Mouse (Mus musculus) heart, embryonic 14.5 days (tissue): ENCODE measurements around the gene Gm10037. TPM values are rescaled to one million over a fixed set of nuclear protein-coding genes. Genes with fewer than 3 reads are reported as not detected.
"Not testable (repeated sequence)": the region's sequence is repeated elsewhere in the genome, so short reads cannot be mapped to it uniquely, and the experiment has no call there.

Experiments
- ATAC-seq: fragments of 200-750 bp; cut with Nextera tagmentation; 2 replicates; pipeline ENCODE4 v1.8.0; 2017; ENCODE audit warnings: low read depth, moderate TSS enrichment; ENCODE audit not compliant: insufficient number of reproducible peaks, insufficient read depth, low FRiP score
- H3K27ac ChIP-seq, 2 experiments: fragments of 200-500 bp in 1 of 2; fragments of 300-500 bp in 1 of 2; sonication (generic) in 1 of 2; replicated peaks in 1 of 2; 2 replicates each; pipeline ENCODE4 v1.5.1; 2012 to 2014; ENCODE audit warnings: low read depth in 2 of 2, low read length in 2 of 2, control low read depth in 1 of 2, mild to moderate bottlenecking in 1 of 2, mixed read lengths in 1 of 2; ENCODE audit not compliant: control insufficient read depth in 1 of 2, insufficient read depth in 1 of 2
- H3K27me3 ChIP-seq: fragments of 300-500 bp; sonication (generic); 2 replicates; pipeline ENCODE4 v1.6.1; 2014; ENCODE audit warnings: mild to moderate bottlenecking, low read length, control low read depth; ENCODE audit not compliant: control insufficient read depth, insufficient read depth
- H3K36me3 ChIP-seq: fragments of 300-500 bp; sonication (generic); 2 replicates; pipeline ENCODE4 v1.6.1; 2014; ENCODE audit warnings: mild to moderate bottlenecking, control low read depth, low read length, mixed read lengths; ENCODE audit not compliant: control insufficient read depth, insufficient read depth
- H3K4me1 ChIP-seq, 2 experiments: fragments of 200-500 bp in 1 of 2; fragments of 300-500 bp in 1 of 2; sonication (generic) in 1 of 2; 2 replicates each; pipeline ENCODE4 v1.6.1; 2012 to 2014; ENCODE audit warnings: low read length in 2 of 2, control low read depth in 1 of 2, mixed read lengths in 1 of 2; ENCODE audit not compliant: control insufficient read depth in 2 of 2, insufficient read depth in 2 of 2
- H3K4me2 ChIP-seq: fragments of 300-500 bp; sonication (generic); 2 replicates; pipeline ENCODE4 v1.6.1; 2014; ENCODE audit warnings: mild to moderate bottlenecking, low read length
- H3K4me3 ChIP-seq, 2 experiments: fragments of 200-500 bp in 1 of 2; fragments of 300-500 bp in 1 of 2; sonication (generic) in 1 of 2; 2 replicates each; pipeline ENCODE4 v1.5.1; 2012 to 2014; ENCODE audit warnings: low read length in 2 of 2, mild to moderate bottlenecking in 2 of 2, control low read depth in 1 of 2, low read depth in 1 of 2, moderate library complexity in 1 of 2; ENCODE audit not compliant: control insufficient read depth in 1 of 2, insufficient read depth in 1 of 2
- H3K9ac ChIP-seq: fragments of 300-500 bp; sonication (generic); 2 replicates; pipeline ENCODE4 v1.6.1; 2014; ENCODE audit warnings: mild to moderate bottlenecking, low read length
- H3K9me3 ChIP-seq: fragments of 300-500 bp; sonication (generic); 2 replicates; pipeline ENCODE4 v1.6.1; 2016; ENCODE audit warnings: low read length, control low read depth; ENCODE audit not compliant: control insufficient read depth
- WGBS: fragments of 180-500 bp; shearing (Covaris S2); extraction: QIAGEN DNeasy Blood & Tissue Kit; methylation state at CpG from one replicate; pipeline ENCODE4 v1.1.7; 2014; 5-methylcytosine and 5-hydroxymethylcytosine counted together
- polyA plus RNA-seq: library from polyadenylated mRNA; unstranded; fragments of >200 nt; fragmentation: Nextera tagmentation; extraction: Ambion mirVana; gene quantifications from 2 replicates; pipeline ENCODE4 v1.2.1, GENCODE M21; 2014

The Gm10037 gene
- polyA plus RNA-seq, 1 experiment from 2014 or later = 2.1 TPM

- H3K36me3 ChIP-seq = no peaks in the 10 kb centered on the region
- no peak overlapping the region for H3K4me2 ChIP-seq
- no peak overlapping the region for H3K9ac ChIP-seq
- H3K27me3 ChIP-seq = no peaks in the 10 kb centered on the region
- H3K27ac ChIP-seq = no peak overlapping the region
- WGBS = 36% methylated on average over 1 of the region's 1 CpGs
- no peak overlapping the region for H3K4me3 ChIP-seq
- H3K4me1 ChIP-seq = no peaks in the 10 kb centered on the region
- H3K9me3 ChIP-seq = no peaks in the 10 kb centered on the region
- ATAC-seq = no peak
These were observed 26.4 kb downstream of the Gm10037 start for GRCm38 (mm10) chr13:67857317-67857716.

DNA sequence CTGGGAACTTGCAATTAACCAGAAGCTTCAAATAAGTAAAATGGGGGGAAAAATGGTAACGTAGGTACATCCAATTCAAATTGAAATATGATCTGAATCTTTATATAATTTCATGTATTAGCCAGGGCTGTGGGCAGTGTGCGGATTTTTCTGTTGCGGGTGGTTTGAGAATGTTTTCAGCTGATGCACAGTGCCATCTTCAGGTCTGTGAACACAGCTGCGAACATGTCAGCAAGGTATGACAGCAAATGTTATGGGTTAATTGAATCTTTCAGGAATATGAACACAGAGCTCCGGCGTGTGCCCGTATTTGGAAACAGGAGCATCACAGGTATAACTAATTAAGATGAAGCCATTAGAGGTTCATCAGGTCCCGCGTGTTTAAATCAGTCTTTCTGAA lies 31.6 kb downstream of the Gm10037 start:
- H3K9ac ChIP-seq = no peak overlapping the region

GRCm38 (mm10) chr13:67863026-67863425 lies 32.1 kb downstream of the Gm10037 start, which contains the start of gene BC048507:
Gene BC048507, plus strand, starts transcription at chr13:67863326.
- H3K27me3 ChIP-seq = no peaks in the 10 kb centered on the region
- no peak within 1 kb of the TSS for H3K4me2 ChIP-seq
- no peaks in the 10 kb centered on the region for H3K9me3 ChIP-seq
- no peaks in the 10 kb centered on the region for H3K36me3 ChIP-seq
- WGBS = 74% methylated on average over 11 of the region's 11 CpGs
- H3K4me1 ChIP-seq = no peaks in the 10 kb centered on the region
- H3K9ac ChIP-seq = no peak within 1 kb of the TSS
- no peak within 1 kb of the TSS for H3K27ac ChIP-seq
- H3K4me3 ChIP-seq = no peak within 1 kb of the TSS
- ATAC-seq = no peak

More for the DNA sequence above, 31.6 kb downstream of the Gm10037 start:
- Histone ChIP-seq H3K9me3 (no peaks in the 10 kb centered on the region), H3K4me3 (no peak overlapping the region), H3K27ac (no peak overlapping the region), H3K36me3 (no peaks in the 10 kb centered on the region), H3K4me2 (no peak overlapping the region), H3K4me1 (no peaks in the 10 kb centered on the region), H3K27me3 (no peaks in the 10 kb centered on the region)
- 79% methylated on average over 9 of the region's 9 CpGs for WGBS
- no peak for ATAC-seq

GRCm38 (mm10) chr13:67864764-67865350 lies 34.0 kb downstream of the Gm10037 start:
- no peak overlapping the region for H3K4me2 ChIP-seq
- H3K9ac ChIP-seq = no peak overlapping the region
- no peak overlapping the region for H3K4me3 ChIP-seq
- no peaks in the 10 kb centered on the region for H3K4me1 ChIP-seq
- no peaks in the 10 kb centered on the region for H3K36me3 ChIP-seq
- H3K27ac ChIP-seq = no peak overlapping the region
- 59% methylated on average over 5 of the region's 5 CpGs for WGBS
- H3K27me3 ChIP-seq = no peaks in the 10 kb centered on the region
- no peak for ATAC-seq
- no peaks in the 10 kb centered on the region for H3K9me3 ChIP-seq

DNA sequence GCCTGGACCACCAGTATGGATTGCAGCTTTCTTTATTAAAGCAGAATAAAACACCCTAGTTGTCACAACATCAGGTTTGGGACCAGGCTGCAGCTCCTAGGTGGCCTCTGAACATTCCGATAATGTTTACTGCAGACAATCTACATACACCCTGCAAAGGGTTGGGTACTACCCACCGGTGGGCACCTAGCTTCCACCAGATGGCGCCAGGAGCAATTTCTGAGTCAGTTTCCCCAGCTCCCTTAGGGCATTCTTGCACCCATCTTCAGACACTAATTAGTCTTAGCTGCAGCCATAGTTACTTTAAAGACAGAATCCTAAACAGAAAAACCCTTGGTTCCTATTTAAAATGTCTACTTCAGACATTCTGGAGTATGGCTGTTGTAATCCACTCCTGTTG lies 37.0 kb downstream of the Gm10037 start:
- Histone ChIP-seq H3K4me3 (no peak overlapping the region), H3K36me3 (no peaks in the 10 kb centered on the region), H3K4me2 (no peak overlapping the region), H3K27ac (no peak overlapping the region), H3K4me1 (no peaks in the 10 kb centered on the region), H3K9me3 (no peaks in the 10 kb centered on the region), H3K9ac (no peak overlapping the region), H3K27me3 (no peaks in the 10 kb centered on the region)
- 25% methylated on average over 3 of the region's 3 CpGs for WGBS
- no peak for ATAC-seq

DNA sequence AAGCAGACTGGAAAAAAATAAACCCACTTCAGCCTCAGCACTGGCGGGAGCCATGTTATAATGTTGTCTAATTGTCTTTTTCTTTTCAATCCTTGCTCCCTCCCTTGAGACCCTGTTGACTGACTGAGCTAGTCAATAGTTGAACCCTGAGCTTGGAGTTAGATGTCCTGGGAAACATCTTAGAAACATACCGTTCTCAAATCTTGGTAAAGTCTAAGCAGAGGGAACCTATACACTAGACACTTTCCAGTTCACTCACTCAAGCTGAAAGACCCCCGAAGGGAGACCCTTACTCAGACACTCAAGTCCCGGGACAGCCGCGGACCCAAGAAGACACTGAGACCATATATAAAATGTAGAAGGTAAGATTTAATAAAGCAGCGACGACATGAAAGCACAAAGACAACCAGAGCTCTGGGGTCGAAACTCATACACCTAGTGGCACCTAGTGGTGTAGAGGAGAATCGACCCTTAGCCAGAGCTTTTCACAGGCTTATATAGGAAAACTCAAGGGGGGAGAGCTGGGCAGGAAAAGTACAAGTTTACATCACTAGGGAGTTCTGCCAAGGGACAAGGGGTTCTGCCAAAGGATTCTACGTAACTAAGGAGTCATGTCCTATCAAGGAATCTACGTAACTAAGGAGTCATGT lies 45.3 kb downstream of the Gm10037 start:
- H3K36me3 ChIP-seq, H3K27me3 ChIP-seq, H3K9me3 ChIP-seq, H3K4me1 ChIP-seq, H3K4me3 ChIP-seq, ATAC-seq, H3K9ac ChIP-seq: not testable (repeated sequence)
- Histone ChIP-seq H3K4me2 (peak overlapping the region; percentile 33), H3K27ac (0 out of 4 replicates have a peak overlapping the region, but pooled peaks of 1 of the 2 experiments have one; percentile 24)
- WGBS = 38% methylated on average over 6 of the region's 12 CpGs

DNA sequence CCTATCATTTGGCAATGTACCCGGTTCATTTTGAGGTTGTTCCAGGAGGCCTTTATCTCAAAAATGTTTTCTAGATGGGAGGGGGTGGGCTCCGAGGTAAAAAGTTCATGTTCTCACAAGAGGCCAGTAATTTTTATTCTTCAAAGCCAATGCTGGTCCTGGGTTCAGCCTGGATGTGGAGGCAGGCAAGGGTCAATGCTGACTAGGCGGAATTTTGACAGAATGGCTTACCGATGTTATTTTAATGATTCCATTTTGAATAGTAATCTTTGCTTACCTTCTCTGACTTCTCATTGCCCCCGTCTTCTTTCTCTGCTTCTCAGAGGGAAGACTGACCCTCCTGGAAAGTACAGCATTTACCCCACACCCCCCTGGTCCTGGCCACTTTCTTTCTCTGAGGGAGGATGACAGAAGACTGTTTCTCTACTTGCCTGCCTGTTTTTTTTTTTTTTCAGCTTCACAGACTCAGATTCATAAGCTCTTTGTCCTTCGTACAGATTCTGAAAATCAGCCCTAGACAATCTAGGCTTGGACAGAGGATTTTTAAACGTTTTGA lies 45.9 kb downstream of the Gm10037 start:
- H3K4me2 ChIP-seq = no peak overlapping the region
- H3K9ac ChIP-seq = no peak overlapping the region
- WGBS = 47% methylated on average over 6 of the region's 7 CpGs
- no peak overlapping the region for H3K4me3 ChIP-seq
- no peaks in the 10 kb centered on the region for H3K4me1 ChIP-seq
- H3K36me3 ChIP-seq = no peaks in the 10 kb centered on the region
- H3K27me3 ChIP-seq = no peaks in the 10 kb centered on the region
- no peak for ATAC-seq
- H3K27ac ChIP-seq = peak overlapping the region in 1 of 2 experiments; percentile 44; a peak in 3 of 4 replicates
- no peaks in the 10 kb centered on the region for H3K9me3 ChIP-seq
